In genomic region chr7:19701069-19701761, GRCm38 (mm10) we compare ENCODE assay signal across 8 mouse cellular contexts. TPM values are rescaled to one million over a fixed set of nuclear protein-coding genes. Genes with fewer than 3 reads are reported as not detected.
A peak's percentile ranks its signal among the peaks of the same experiment; 100 is the strongest.
DNase-seq lines count a peak whose midpoint lies in the region; ATAC-seq and TF ChIP-seq lines count a peak whose summit lies in the region.

No protein-coding gene starts in this region.

- 0 out of 2 replicates have a peak overlapping the region, but pooled peaks have one; percentile 57 for H3K27ac ChIP-seq in embryonic facial prominence, embryonic 12.5 days
- peak overlapping the region; percentile 47 to 73; a peak in 3 of 4 replicates for H3K27ac ChIP-seq in heart, embryonic 14.5 days (replicated peaks in 1 of 2; ENCODE audit: control insufficient read depth in 1 of 2, insufficient read depth in 1 of 2, low read depth in 2 of 2, low read length in 2 of 2)
- peak overlapping the region; percentile 57 for H3K27ac ChIP-seq in kidney, postnatal 0 days
- peak overlapping the region; percentile 76 for H3K27ac ChIP-seq in liver, embryonic 12.5 days

- H3K36me3 ChIP-seq in embryonic facial prominence, embryonic 12.5 days, result peaks cover 52% of the 10 kb centered on the region
- H3K36me3 ChIP-seq in heart, embryonic 14.5 days (ENCODE audit: control insufficient read depth, insufficient read depth, low read length), result peaks cover 46% of the 10 kb centered on the region
- H3K36me3 ChIP-seq in kidney, postnatal 0 days (ENCODE audit: insufficient read depth, low read length), result 0 out of 2 replicates have a peak, but pooled peaks cover 5% of the 10 kb centered on the region
- H3K36me3 ChIP-seq in liver, embryonic 12.5 days, result peaks cover 64% of the 10 kb centered on the region
- no peaks in the 10 kb centered on the region for H3K36me3 ChIP-seq in myocyte (ENCODE audit: control insufficient read depth, insufficient read depth)

- peaks cover 6% of the 10 kb centered on the region; the same call in 1 of the 2 replicates for H3K9me3 ChIP-seq in embryonic facial prominence, embryonic 12.5 days
- no peaks in the 10 kb centered on the region for H3K9me3 ChIP-seq in heart, embryonic 14.5 days (ENCODE audit: control insufficient read depth, low read length)
- no peaks in the 10 kb centered on the region for H3K9me3 ChIP-seq in kidney, postnatal 0 days (replicated peaks; ENCODE audit: low read length)
- H3K9me3 ChIP-seq in liver, embryonic 12.5 days (replicated peaks), result no peaks in the 10 kb centered on the region

- H3K4me3 ChIP-seq in embryonic facial prominence, embryonic 12.5 days, result no peak overlapping the region
- H3K4me3 ChIP-seq in heart, embryonic 14.5 days (ENCODE audit: control insufficient read depth in 1 of 2, insufficient read depth in 1 of 2, low read depth in 1 of 2, low read length in 2 of 2), result no peak overlapping the region
- H3K4me3 ChIP-seq in kidney, postnatal 0 days (replicated peaks; ENCODE audit: low read depth, low read length), result no peak overlapping the region
- H3K4me3 ChIP-seq in liver, embryonic 12.5 days, result no peak overlapping the region
- H3K4me3 ChIP-seq in myocyte, result no peak overlapping the region

- H3K9ac ChIP-seq in embryonic facial prominence, embryonic 12.5 days, result no peak overlapping the region
- peak overlapping the region; percentile 21; the same call in 1 of the 2 replicates for H3K9ac ChIP-seq in heart, embryonic 14.5 days (ENCODE audit: low read length)
- no peak overlapping the region for H3K9ac ChIP-seq in kidney, postnatal 0 days (ENCODE audit: low read depth, low read length)
- peak overlapping the region; percentile 44; the same call in 1 of the 2 replicates for H3K9ac ChIP-seq in liver, embryonic 12.5 days

- no peaks in the 10 kb centered on the region for H3K79me2 ChIP-seq in myocyte (ENCODE audit: control insufficient read depth, insufficient read depth)

- H3K4me2 ChIP-seq in embryonic facial prominence, embryonic 12.5 days (replicated peaks), result no peak overlapping the region
- 0 out of 2 replicates have a peak overlapping the region, but pooled peaks have one; percentile 17 for H3K4me2 ChIP-seq in heart, embryonic 14.5 days (ENCODE audit: low read length)
- no peak overlapping the region for H3K4me2 ChIP-seq in kidney, postnatal 0 days (ENCODE audit: low read length)
- peak overlapping the region; percentile 29; the same call in 1 of the 2 replicates for H3K4me2 ChIP-seq in liver, embryonic 12.5 days
- H3K4me2 ChIP-seq in myocyte (ENCODE audit: low read depth), result no peak overlapping the region

- no peak overlapping the region for H3ac ChIP-seq in myocyte (ENCODE audit: control insufficient read depth, insufficient read length)

- peaks cover 17% of the 10 kb centered on the region for H3K4me1 ChIP-seq in embryonic facial prominence, embryonic 12.5 days
- H3K4me1 ChIP-seq in heart, embryonic 14.5 days (ENCODE audit: control insufficient read depth in 2 of 2, insufficient read depth in 2 of 2, low read length in 2 of 2), result peaks cover 19 to 33% of the 10 kb centered on the region in 2 experiments
- H3K4me1 ChIP-seq in kidney, postnatal 0 days (replicated peaks; ENCODE audit: insufficient read depth, low read length), result peaks cover 8% of the 10 kb centered on the region
- peaks cover 70% of the 10 kb centered on the region for H3K4me1 ChIP-seq in liver, embryonic 12.5 days

- peak; percentile 81 for TF ChIP-seq CTCF in kidney, postnatal 0 days (IDR thresholded peaks at IDR 0.05; ENCODE audit: low read depth)

- DNase-seq in spleen, adult 18-20 months, result peak; percentile 59 to 65
- no peak for DNase-seq in spleen, adult 12 weeks (ENCODE audit: low spot score)
- DNase-seq in kidney, postnatal 0 days (ENCODE audit: low spot score), result peak; percentile 93
- DNase-seq in testis, postnatal 14 days (ENCODE audit: low spot score), result peak; percentile 61

- no peak for TF ChIP-seq POLR2A in myocyte (IDR thresholded peaks at IDR 0.05; ENCODE audit: insufficient read length, low read depth)

- peak; percentile 73; the same call in 1 of the 2 replicates for ATAC-seq in embryonic facial prominence, embryonic 12.5 days (ENCODE audit: insufficient number of reproducible peaks, insufficient read depth, low FRiP score, low TSS enrichment)
- ATAC-seq in heart, embryonic 14.5 days (ENCODE audit: insufficient number of reproducible peaks, insufficient read depth, low FRiP score, low read depth), result 0 out of 2 replicates have a peak, but pooled peaks have one; percentile 46
- ATAC-seq in kidney, postnatal 0 days (replicated peaks; ENCODE audit: low FRiP score, low read depth), result peak; percentile 88
- peak; percentile 70 for ATAC-seq in liver, embryonic 12.5 days

- H3K27me3 ChIP-seq in embryonic facial prominence, embryonic 12.5 days, result no peaks in the 10 kb centered on the region
- H3K27me3 ChIP-seq in heart, embryonic 14.5 days (ENCODE audit: control insufficient read depth, insufficient read depth, low read length), result no peaks in the 10 kb centered on the region
- no peaks in the 10 kb centered on the region for H3K27me3 ChIP-seq in kidney, postnatal 0 days (ENCODE audit: insufficient read depth, low read length)
- H3K27me3 ChIP-seq in liver, embryonic 12.5 days (replicated peaks), result 0 out of 2 replicates have a peak, but pooled peaks cover 11% of the 10 kb centered on the region
- H3K27me3 ChIP-seq in myocyte (ENCODE audit: control insufficient read depth, insufficient read depth, insufficient read length), result no peaks in the 10 kb centered on the region

- WGBS in embryonic facial prominence, embryonic 12.5 days, result 33% methylated on average over 22 of the region's 22 CpGs
- 23% methylated on average over 22 of the region's 22 CpGs for WGBS in heart, embryonic 14.5 days
- 29% methylated on average over 22 of the region's 22 CpGs for WGBS in kidney, postnatal 0 days
- 21% methylated on average over 22 of the region's 22 CpGs for WGBS in liver, embryonic 12.5 days (ENCODE audit: insufficient replicate concordance)

TF ChIP-seq in myocyte, 11 proteins besides CTCF, POLR2A, EP300 and RAD21:
- peak; percentile 14 for TF ChIP-seq POLR2AphosphoS2 (IDR thresholded peaks at IDR 0.05; ENCODE audit: insufficient read length, low read depth)
- no peak for TF ChIP-seq MAX (IDR thresholded peaks at IDR 0.05; ENCODE audit: low read depth)

RNA-seq across cellular contexts. Expression of gene Apoe, which starts 2.2 kb away (rescaled TPM):
- polyA plus RNA-seq in embryonic facial prominence, embryonic 12.5 days (2016; fragmentation: Nextera tagmentation; extraction: Ambion mirVana), result 200 and 220 TPM in 2 replicates
- 644 and 695 TPM in 2 replicates for polyA plus RNA-seq in heart, embryonic 14.5 days (2014; fragmentation: Nextera tagmentation; extraction: Ambion mirVana)
- 511 and 585 TPM in 2 replicates for polyA plus RNA-seq in kidney, postnatal 0 days (2015; fragmentation: Nextera tagmentation; extraction: Ambion mirVana)
- polyA plus RNA-seq in liver, embryonic 12.5 days (2016; fragmentation: Nextera tagmentation; extraction: Ambion mirVana), result 1,254 and 1,289 TPM in 2 replicates
- polyA plus RNA-seq in myocyte (2012; fragmentation: generic; extraction: Trizol), result 2.3 TPM

RNA-seq across cellular contexts. Expression of gene Apoc1, which starts 8.8 kb away (rescaled TPM):
- 6.1 and 6.4 TPM in 2 replicates for polyA plus RNA-seq in embryonic facial prominence, embryonic 12.5 days (2016; fragmentation: Nextera tagmentation; extraction: Ambion mirVana)
- 14.3 and 14.6 TPM in 2 replicates for polyA plus RNA-seq in heart, embryonic 14.5 days (2014; fragmentation: Nextera tagmentation; extraction: Ambion mirVana)
- 37.1 and 48.4 TPM in 2 replicates for polyA plus RNA-seq in kidney, postnatal 0 days (2015; fragmentation: Nextera tagmentation; extraction: Ambion mirVana)
- polyA plus RNA-seq in liver, embryonic 12.5 days (2016; fragmentation: Nextera tagmentation; extraction: Ambion mirVana), result 190 and 197 TPM in 2 replicates
- polyA plus RNA-seq in myocyte (2012; fragmentation: generic; extraction: Trizol), result not detected

RNA-seq across cellular contexts. Expression of gene Tomm40, which starts 14.0 kb away (rescaled TPM):
- 163 and 174 TPM in 2 replicates for polyA plus RNA-seq in embryonic facial prominence, embryonic 12.5 days (2016; fragmentation: Nextera tagmentation; extraction: Ambion mirVana)
- 130 and 135 TPM in 2 replicates for polyA plus RNA-seq in heart, embryonic 14.5 days (2014; fragmentation: Nextera tagmentation; extraction: Ambion mirVana)
- 163 and 167 TPM in 2 replicates for polyA plus RNA-seq in kidney, postnatal 0 days (2015; fragmentation: Nextera tagmentation; extraction: Ambion mirVana)
- 188 and 207 TPM in 2 replicates for polyA plus RNA-seq in liver, embryonic 12.5 days (2016; fragmentation: Nextera tagmentation; extraction: Ambion mirVana)
- polyA plus RNA-seq in myocyte (2012; fragmentation: generic; extraction: Trizol), result 112 TPM

RNA-seq across cellular contexts. Expression of gene Apoc4, which starts 19.9 kb away (rescaled TPM):
- polyA plus RNA-seq in embryonic facial prominence, embryonic 12.5 days (2016; fragmentation: Nextera tagmentation; extraction: Ambion mirVana), result not detected in 2 replicates
- 0.31 TPM in 1 of 2 replicates, not detected in the other for polyA plus RNA-seq in heart, embryonic 14.5 days (2014; fragmentation: Nextera tagmentation; extraction: Ambion mirVana)
- polyA plus RNA-seq in kidney, postnatal 0 days (2015; fragmentation: Nextera tagmentation; extraction: Ambion mirVana), result 0.26 and 0.60 TPM in 2 replicates
- polyA plus RNA-seq in liver, embryonic 12.5 days (2016; fragmentation: Nextera tagmentation; extraction: Ambion mirVana), result 15.4 and 18.1 TPM in 2 replicates
- not detected for polyA plus RNA-seq in myocyte (2012; fragmentation: generic; extraction: Trizol)

RNA-seq across cellular contexts. Expression of gene Gm44805, which starts 20.0 kb away (rescaled TPM):
- polyA plus RNA-seq in embryonic facial prominence, embryonic 12.5 days (2016; fragmentation: Nextera tagmentation; extraction: Ambion mirVana), result not detected in 2 replicates
- polyA plus RNA-seq in heart, embryonic 14.5 days (2014; fragmentation: Nextera tagmentation; extraction: Ambion mirVana), result not detected in 2 replicates
- 0.79 TPM in 1 of 2 replicates, not detected in the other for polyA plus RNA-seq in kidney, postnatal 0 days (2015; fragmentation: Nextera tagmentation; extraction: Ambion mirVana)
- 2.7 and 4.9 TPM in 2 replicates for polyA plus RNA-seq in liver, embryonic 12.5 days (2016; fragmentation: Nextera tagmentation; extraction: Ambion mirVana)
- not detected for polyA plus RNA-seq in myocyte (2012; fragmentation: generic; extraction: Trizol)

Comparison
In these comparisons a context has a peak if more than half of its experiments do, and no peak if none do; other contexts are left out.
1. H3K4me2 ChIP-seq: peak in heart, embryonic 14.5 days (single experiment) and liver, embryonic 12.5 days (single experiment); none in embryonic facial prominence, embryonic 12.5 days (single experiment), kidney, postnatal 0 days (single experiment) and myocyte (single experiment).
2. H3K9ac ChIP-seq: peak in heart, embryonic 14.5 days (single experiment) and liver, embryonic 12.5 days (single experiment); none in embryonic facial prominence, embryonic 12.5 days (single experiment) and kidney, postnatal 0 days (single experiment).
3. RNA of gene Apoe, which starts 2.2 kb away (polyA plus RNA-seq): 1,254 to 1,289 TPM in liver, embryonic 12.5 days, 644 to 695 TPM in heart, embryonic 14.5 days, 511 to 585 TPM in kidney, postnatal 0 days and 200 to 220 TPM in embryonic facial prominence, embryonic 12.5 days; 2.3 TPM in myocyte (single experiment); every median in the first group is over 10 times any median in the second.
4. Peak in every context shown above with its lines, with median percentiles within 50 percentile points of each other: ATAC-seq and H3K27ac ChIP-seq.